Mouse (Mus musculus) megakaryocyte, embryonic 14.5 days (primary cell): ENCODE measurements around the gene Mogs. TPM values are rescaled to one million over a fixed set of nuclear protein-coding genes. Genes with fewer than 3 reads are reported as not detected.
"Not testable (repeated sequence)": the region's sequence is repeated elsewhere in the genome, so short reads cannot be mapped to it uniquely, and the experiment has no call there.

Source experiments
- H3K27me3 ChIP-seq: replicated peaks from 2 replicates; pipeline ENCODE3; 2012; ENCODE audit warnings: inconsistent platforms
- H3K36me3 ChIP-seq: replicated peaks from 2 replicates; pipeline ENCODE3; 2012; ENCODE audit warnings: low read length, inconsistent platforms, mixed read lengths
- H3K4me1 ChIP-seq: 2 replicates; pipeline ENCODE4 v1.6.1; 2012; ENCODE audit warnings: inconsistent platforms
- H3K4me3 ChIP-seq: replicated peaks from 2 replicates; pipeline ENCODE3; 2012; ENCODE audit warnings: moderate library complexity, mild to moderate bottlenecking, inconsistent platforms
- H3K9me3 ChIP-seq: 2 replicates; pipeline ENCODE4 v1.6.1; 2012; ENCODE audit warnings: inconsistent platforms
- FLI1 ChIP-seq: IDR thresholded peaks from 2 replicates; pipeline ENCODE4 v1.6.1; 2012; ENCODE audit warnings: low read length, inconsistent platforms, mixed read lengths
- GATA1 ChIP-seq: IDR thresholded peaks from 3 replicates; pipeline ENCODE4 v1.6.1; 2012; ENCODE audit warnings: mixed read lengths, low read length, inconsistent platforms, borderline replicate concordance
- polyA plus RNA-seq: library from polyadenylated mRNA; stranded (reverse); fragments of >175 nt; gene quantifications from 2 replicates; pipeline ENCODE4 v1.2.3, GENCODE M21; 2012; ENCODE audit warnings: low replicate concordance; ENCODE audit not compliant: insufficient read depth

Gene Mogs
- polyA plus RNA-seq, 1 experiment, result 76.1 TPM

- peak overlapping the region; percentile 17 for H3K4me3 ChIP-seq
- no peak for TF ChIP-seq FLI1
- TF ChIP-seq GATA1, result no peak
- peaks cover 54% of the 10 kb centered on the region for H3K4me1 ChIP-seq
- H3K9me3 ChIP-seq, result no peaks in the 10 kb centered on the region
- peaks cover 35% of the 10 kb centered on the region for H3K27me3 ChIP-seq
- peaks cover 41% of the 10 kb centered on the region for H3K36me3 ChIP-seq
These were observed 32.0 kb downstream of the Mogs start for GRCm38 (mm10) chr6:83147280-83147679.

GRCm38 (mm10) chr6:83151721-83152120, 36.4 kb downstream of the Mogs start:
- Histone ChIP-seq H3K27me3 (peaks cover 56% of the 10 kb centered on the region), H3K4me1 (peaks cover 44% of the 10 kb centered on the region), H3K4me3 (no peak overlapping the region), H3K9me3 (no peaks in the 10 kb centered on the region), H3K36me3 (peaks cover 49% of the 10 kb centered on the region)
- TF ChIP-seq FLI1 (no peak), GATA1 (no peak)

- Histone ChIP-seq H3K36me3 (peaks cover 38% of the 10 kb centered on the region), H3K9me3 (no peaks in the 10 kb centered on the region), H3K4me1 (peaks cover 36% of the 10 kb centered on the region), H3K27me3 (peaks cover 46% of the 10 kb centered on the region), H3K4me3 (no peak overlapping the region)
- TF ChIP-seq FLI1 (no peak), GATA1 (no peak)
These were observed 37.7 kb downstream of the Mogs start for GRCm38 (mm10) chr6:83153038-83153437.

- Histone ChIP-seq H3K9me3 (no peaks in the 10 kb centered on the region), H3K36me3 (peaks cover 35% of the 10 kb centered on the region), H3K4me3 (no peak overlapping the region), H3K4me1 (peaks cover 36% of the 10 kb centered on the region), H3K27me3 (peaks cover 45% of the 10 kb centered on the region)
- TF ChIP-seq GATA1, result no peak
- TF ChIP-seq FLI1, result no peak
These were observed 38.2 kb downstream of the Mogs start for GRCm38 (mm10) chr6:83153485-83153884.

- peaks cover 34% of the 10 kb centered on the region for H3K4me1 ChIP-seq
- peak overlapping the region; percentile 93 for H3K4me3 ChIP-seq
- TF ChIP-seq GATA1 (no peak), FLI1 (no peak)
- peaks cover 18% of the 10 kb centered on the region for H3K36me3 ChIP-seq
- H3K27me3 ChIP-seq, result peaks cover 37% of the 10 kb centered on the region
- no peaks in the 10 kb centered on the region for H3K9me3 ChIP-seq
These were observed 40.4 kb downstream of the Mogs start for GRCm38 (mm10) chr6:83155552-83156238.

GRCm38 (mm10) chr6:83156259-83156684, 41.0 kb downstream of the Mogs start, which contains the start of the genes Wdr54 and 1700003E16Rik:
Gene Wdr54, minus strand, starts transcription at chr6:83156397.
Gene 1700003E16Rik, plus strand, starts transcription at chr6:83156404.
- Histone ChIP-seq H3K4me1 (peaks cover 34% of the 10 kb centered on the region), H3K36me3 (peaks cover 16% of the 10 kb centered on the region), H3K9me3 (no peaks in the 10 kb centered on the region), H3K27me3 (peaks cover 43% of the 10 kb centered on the region), H3K4me3 (peak within 1 kb of the TSS; percentile 93)
- TF ChIP-seq FLI1, result no peak
- no peak for TF ChIP-seq GATA1

GRCm38 (mm10) chr6:83159456-83159855, 44.2 kb downstream of the Mogs start:
- H3K27me3 ChIP-seq, result peaks cover 43% of the 10 kb centered on the region
- H3K4me3 ChIP-seq, H3K9me3 ChIP-seq, H3K36me3 ChIP-seq: not testable (repeated sequence)
- peaks cover 46% of the 10 kb centered on the region for H3K4me1 ChIP-seq

- peaks cover 42% of the 10 kb centered on the region for H3K4me1 ChIP-seq
- peak overlapping the region; percentile 90 for H3K4me3 ChIP-seq
- peaks cover 28% of the 10 kb centered on the region for H3K27me3 ChIP-seq
- no peaks in the 10 kb centered on the region for H3K9me3 ChIP-seq
- TF ChIP-seq GATA1 (no peak), FLI1 (no peak)
- H3K36me3 ChIP-seq, result no peaks in the 10 kb centered on the region
These were observed 46.1 kb downstream of the Mogs start for GRCm38 (mm10) chr6:83161442-83161841.

- no peaks in the 10 kb centered on the region for H3K36me3 ChIP-seq
- H3K9me3 ChIP-seq, result no peaks in the 10 kb centered on the region
- H3K27me3 ChIP-seq, result peaks cover 28% of the 10 kb centered on the region
- no peak for TF ChIP-seq GATA1
- TF ChIP-seq FLI1, result no peak
- H3K4me3 ChIP-seq, result peak overlapping the region; percentile 90
- H3K4me1 ChIP-seq, result peaks cover 41% of the 10 kb centered on the region
These were observed 46.8 kb downstream of the Mogs start for GRCm38 (mm10) chr6:83161921-83162641.

GRCm38 (mm10) chr6:83162701-83163100, 47.4 kb downstream of the Mogs start:
- H3K9me3 ChIP-seq, result no peaks in the 10 kb centered on the region
- H3K4me3 ChIP-seq, result peak overlapping the region; percentile 90
- TF ChIP-seq GATA1 (no peak), FLI1 (no peak)
- H3K36me3 ChIP-seq, result no peaks in the 10 kb centered on the region
- H3K27me3 ChIP-seq, result peaks cover 28% of the 10 kb centered on the region
- peaks cover 47% of the 10 kb centered on the region for H3K4me1 ChIP-seq
